Mouse (Mus musculus) forebrain, embryonic 16.5 days (tissue): ENCODE measurements around the gene Zbtb49. TPM values are rescaled to one million over a fixed set of nuclear protein-coding genes. Genes with fewer than 3 reads are reported as not detected.
A peak's percentile ranks its signal among the peaks of the same experiment; 100 is the strongest.

Source experiments
- ATAC-seq: fragments of 200-750 bp; cut with Nextera tagmentation; 2 replicates; pipeline ENCODE4 v1.8.0; 2017; ENCODE audit warnings: mild to moderate bottlenecking, moderate library complexity
- H3K27ac ChIP-seq: fragments of 300-500 bp; sonication (generic); 2 replicates; pipeline ENCODE4 v1.5.1; 2014; ENCODE audit warnings: low read length, control low read depth
- H3K27me3 ChIP-seq: fragments of 300-500 bp; sonication (generic); replicated peaks from 2 replicates; pipeline ENCODE4 v1.6.1; 2014; ENCODE audit warnings: low read length; ENCODE audit not compliant: control insufficient read depth, insufficient read depth
- H3K36me3 ChIP-seq: fragments of 300-500 bp; sonication (generic); 2 replicates; pipeline ENCODE4 v1.6.1; 2014; ENCODE audit not compliant: control insufficient read depth, insufficient read depth
- H3K4me1 ChIP-seq: fragments of 300-500 bp; sonication (generic); replicated peaks from 2 replicates; pipeline ENCODE4 v1.6.1; 2014; ENCODE audit warnings: low read length; ENCODE audit not compliant: control insufficient read depth, insufficient read depth
- H3K4me2 ChIP-seq: fragments of 300-500 bp; sonication (generic); 2 replicates; pipeline ENCODE4 v1.6.1; 2014; ENCODE audit warnings: mild to moderate bottlenecking, low read length, control low read depth
- H3K4me3 ChIP-seq: fragments of 300-500 bp; sonication (generic); replicated peaks from 2 replicates; pipeline ENCODE4 v1.5.1; 2014; ENCODE audit warnings: mild to moderate bottlenecking, low read length, control low read depth
- H3K9ac ChIP-seq: fragments of 300-500 bp; sonication (generic); replicated peaks from 2 replicates; pipeline ENCODE4 v1.6.1; 2014; ENCODE audit warnings: low read depth, low read length, control low read depth
- H3K9me3 ChIP-seq: fragments of 300-500 bp; sonication (generic); 2 replicates; pipeline ENCODE4 v1.6.1; 2016; ENCODE audit warnings: low read length; ENCODE audit not compliant: control insufficient read depth
- WGBS: fragments of 180-500 bp; shearing (Covaris S2); extraction: QIAGEN DNeasy Blood & Tissue Kit; methylation state at CpG from one replicate; pipeline ENCODE4 v1.1.7; 2014; 5-methylcytosine and 5-hydroxymethylcytosine counted together
- polyA plus RNA-seq: library from polyadenylated mRNA; unstranded; fragments of >200 nt; fragmentation: Nextera tagmentation; extraction: Ambion mirVana; gene quantifications from 2 replicates; pipeline ENCODE4 v1.2.1, GENCODE M21; 2015

Gene Zbtb49
- polyA plus RNA-seq, 1 experiment from 2014 or later, result 26.9 TPM

DNA sequence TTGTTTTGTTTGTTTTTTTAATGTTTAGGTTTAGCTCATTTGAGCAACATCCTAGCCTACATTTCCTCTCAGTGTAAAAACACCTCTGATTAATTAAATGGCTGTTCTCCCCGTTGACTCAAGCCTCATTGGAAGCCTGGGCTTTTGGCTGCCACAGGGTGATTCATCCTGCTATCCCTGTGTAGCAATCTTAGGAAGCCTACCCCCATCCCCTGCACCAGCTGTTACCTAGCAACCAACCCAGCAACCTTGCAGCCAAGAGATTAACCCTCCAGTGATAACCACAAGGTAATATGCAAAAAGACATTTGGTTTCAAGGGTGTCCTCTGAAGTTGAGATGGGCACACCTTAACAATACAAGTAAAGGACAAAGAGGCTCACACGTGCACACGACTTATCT lies 69.0 kb downstream of the Zbtb49 start:
- Histone ChIP-seq H3K27ac (no peak overlapping the region), H3K27me3 (no peaks in the 10 kb centered on the region), H3K4me2 (peak overlapping the region; percentile 44), H3K4me3 (no peak overlapping the region), H3K36me3 (peaks cover 66% of the 10 kb centered on the region), H3K9ac (no peak overlapping the region), H3K4me1 (peaks cover 71% of the 10 kb centered on the region), H3K9me3 (no peaks in the 10 kb centered on the region)
- WGBS, result 47% methylated on average over 3 of the region's 3 CpGs
- no peak for ATAC-seq

DNA sequence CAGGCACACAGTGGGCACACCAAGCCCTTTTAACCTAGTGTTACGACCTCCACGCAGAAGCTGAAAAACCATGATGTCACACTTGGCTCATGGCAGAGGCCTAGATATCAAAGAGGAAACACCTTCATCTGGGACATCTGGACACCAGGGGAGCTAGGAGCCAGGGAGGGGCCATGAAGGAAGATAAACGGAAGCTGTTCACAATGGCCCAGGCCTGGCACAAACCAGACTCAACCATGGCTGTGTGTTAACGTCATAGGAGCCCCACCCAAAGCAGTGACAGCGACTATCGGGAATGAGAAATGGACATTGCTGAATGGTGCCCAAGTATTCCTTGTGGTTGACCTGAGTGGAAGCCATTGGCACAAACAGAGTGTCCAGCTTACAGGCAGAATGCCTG lies 73.7 kb downstream of the Zbtb49 start:
- 88% methylated on average over 6 of the region's 6 CpGs for WGBS
- Histone ChIP-seq H3K4me2 (no peak overlapping the region), H3K9ac (no peak overlapping the region), H3K27me3 (no peaks in the 10 kb centered on the region), H3K27ac (no peak overlapping the region), H3K4me1 (peaks cover 27% of the 10 kb centered on the region), H3K9me3 (no peaks in the 10 kb centered on the region), H3K36me3 (peaks cover 61% of the 10 kb centered on the region), H3K4me3 (no peak overlapping the region)
- no peak for ATAC-seq

DNA sequence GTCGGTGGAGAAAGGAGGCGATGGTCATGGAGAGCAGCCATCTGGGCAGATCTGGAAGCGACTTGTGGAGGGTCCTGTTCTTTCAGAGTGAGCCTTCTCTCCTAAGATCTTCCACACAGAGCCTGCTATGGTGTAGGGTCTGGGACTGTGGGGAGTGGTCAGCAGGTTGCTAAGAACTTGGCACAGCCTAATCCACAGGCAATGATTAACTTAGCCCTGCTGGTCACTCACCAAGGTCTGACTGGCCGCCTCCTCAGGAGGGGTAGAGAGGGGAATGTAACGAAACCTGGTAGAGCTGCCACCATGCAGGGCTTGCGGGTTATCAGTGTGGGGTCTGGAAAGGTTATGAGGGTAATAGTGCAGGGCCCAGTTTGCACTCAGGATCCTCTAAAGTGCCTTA lies 79.4 kb downstream of the Zbtb49 start:
- no peak overlapping the region for H3K27ac ChIP-seq
- no peaks in the 10 kb centered on the region for H3K27me3 ChIP-seq
- H3K4me1 ChIP-seq, result 0 out of 2 replicates have a peak, but pooled peaks cover 1% of the 10 kb centered on the region
- H3K4me3 ChIP-seq, result no peak overlapping the region
- peaks cover 69% of the 10 kb centered on the region for H3K36me3 ChIP-seq
- H3K9ac ChIP-seq, result no peak overlapping the region
- no peak overlapping the region for H3K4me2 ChIP-seq
- no peaks in the 10 kb centered on the region for H3K9me3 ChIP-seq
- ATAC-seq, result no peak
- 96% methylated on average over 6 of the region's 6 CpGs for WGBS

Other genes with a start within 250 kb of the Zbtb49 start
- gene Stx18, start 181.7 kb downstream of the Zbtb49 start, polyA plus RNA-seq, result 38.6 and 39.1 TPM in 2 replicates
- gene Nsg1, start 60.5 kb downstream of the Zbtb49 start, polyA plus RNA-seq, result 1,360 and 1,459 TPM in 2 replicates
- 46.3 and 47.7 TPM in 2 replicates for gene Lyar, start within 50 bp of the Zbtb49 start, polyA plus RNA-seq
- 88.5 and 94.4 TPM in 2 replicates for gene Tmem128, start 39.7 kb upstream of the Zbtb49 start, polyA plus RNA-seq
- not detected in 2 replicates for gene Otop1, start 55.5 kb upstream of the Zbtb49 start, polyA plus RNA-seq
- gene Drd5, start 98.9 kb upstream of the Zbtb49 start, polyA plus RNA-seq, result 0.27 and 0.34 TPM in 2 replicates